Mouse (Mus musculus): Measurements from ENCODE around the gene Pon3. TPM values are rescaled to one million over a fixed set of nuclear protein-coding genes. Genes with fewer than 3 reads are reported as not detected.
"Not testable (repeated sequence)": the region's sequence is repeated elsewhere in the genome, so short reads cannot be mapped to it uniquely, and the experiment has no call there.

Pon3 gene
- total and polyA plus RNA-seq, 2 experiments from 2014 or later, result 4.1 to 5.8 TPM

GRCm38 (mm10) chr6:5233812-5234211 lies 22.3 kb downstream of the Pon3 start:
- ATAC-seq, result no peak

GRCm38 (mm10) chr6:5232022-5232421 lies 24.1 kb downstream of the Pon3 start:
- Histone ChIP-seq H3K4me2 (ENCODE audit: low read depth, low read length) (no peak overlapping the region), H3K4me1 (ENCODE audit: insufficient read depth, low read length) (no peaks in the 10 kb centered on the region), H3K27me3 (ENCODE audit: insufficient read depth, low read length) (no peaks in the 10 kb centered on the region), H3K9me3 (ENCODE audit: low read length) (no peaks in the 10 kb centered on the region), H3K27ac (no peak overlapping the region), H3K36me3 (ENCODE audit: insufficient read depth, low read length) (no peaks in the 10 kb centered on the region), H3K9ac (replicated peaks; ENCODE audit: low read length) (no peak overlapping the region), H3K4me3 (ENCODE audit: low read length) (no peak overlapping the region)
- WGBS, result 90% methylated on average over 4 of the region's 4 CpGs
- ATAC-seq (no peak), DNase-seq (ENCODE audit: low spot score) (no peak)
- no peak for TF ChIP-seq CTCF (IDR thresholded peaks at IDR 0.05; ENCODE audit: low read depth)

More at GRCm38 (mm10) chr6:5233812-5234211, 22.3 kb downstream of the Pon3 start:
- no peak for DNase-seq (ENCODE audit: low spot score)
- H3K27me3 ChIP-seq (ENCODE audit: insufficient read depth, low read length), result no peaks in the 10 kb centered on the region
- H3K4me1 ChIP-seq (ENCODE audit: insufficient read depth, low read length), result no peaks in the 10 kb centered on the region
- TF ChIP-seq CTCF (IDR thresholded peaks at IDR 0.05; ENCODE audit: low read depth), result no peak
- no peak overlapping the region for H3K27ac ChIP-seq
- H3K9ac ChIP-seq (replicated peaks; ENCODE audit: low read length), result no peak overlapping the region
- H3K9me3 ChIP-seq (ENCODE audit: low read length), result no peaks in the 10 kb centered on the region
- no peak overlapping the region for H3K4me3 ChIP-seq (ENCODE audit: low read length)
- WGBS, result 88% methylated on average over 1 of the region's 1 CpGs
- H3K36me3 ChIP-seq (ENCODE audit: insufficient read depth, low read length), result no peaks in the 10 kb centered on the region
- H3K4me2 ChIP-seq (ENCODE audit: low read depth, low read length), result no peak overlapping the region

GRCm38 (mm10) chr6:5230261-5230660 lies 25.8 kb downstream of the Pon3 start:
- no peak for DNase-seq (ENCODE audit: low spot score)
- ATAC-seq, result no peak
- no peaks in the 10 kb centered on the region for H3K9me3 ChIP-seq (ENCODE audit: low read length)
- H3K36me3 ChIP-seq (ENCODE audit: insufficient read depth, low read length), result no peaks in the 10 kb centered on the region
- no peak overlapping the region for H3K4me3 ChIP-seq (ENCODE audit: low read length)
- H3K4me1 ChIP-seq (ENCODE audit: insufficient read depth, low read length), result no peaks in the 10 kb centered on the region
- 79% methylated on average over 5 of the region's 5 CpGs for WGBS
- H3K4me2 ChIP-seq (ENCODE audit: low read depth, low read length), result no peak overlapping the region
- no peak overlapping the region for H3K9ac ChIP-seq (replicated peaks; ENCODE audit: low read length)
- no peaks in the 10 kb centered on the region for H3K27me3 ChIP-seq (ENCODE audit: insufficient read depth, low read length)
- no peak for TF ChIP-seq CTCF (IDR thresholded peaks at IDR 0.05; ENCODE audit: low read depth)
- no peak overlapping the region for H3K27ac ChIP-seq

- not testable (repeated sequence) for H3K27ac ChIP-seq; H3K4me3 ChIP-seq (ENCODE audit: low read length); H3K4me2 ChIP-seq (ENCODE audit: low read depth, low read length); H3K9ac ChIP-seq (replicated peaks; ENCODE audit: low read length); H3K36me3 ChIP-seq (ENCODE audit: insufficient read depth, low read length); ATAC-seq; H3K27me3 ChIP-seq (ENCODE audit: insufficient read depth, low read length); H3K9me3 ChIP-seq (ENCODE audit: low read length); H3K4me1 ChIP-seq (ENCODE audit: insufficient read depth, low read length); DNase-seq (ENCODE audit: low spot score)
- WGBS, result 93% methylated on average over 2 of the region's 2 CpGs
Observed at GRCm38 (mm10) chr6:5223551-5223950, 32.5 kb downstream of the Pon3 start.

GRCm38 (mm10) chr6:5222080-5222479 lies 34.0 kb downstream of the Pon3 start:
- H3K4me2 ChIP-seq (ENCODE audit: low read depth, low read length), result no peak overlapping the region
- H3K4me1 ChIP-seq (ENCODE audit: insufficient read depth, low read length), result no peaks in the 10 kb centered on the region
- H3K36me3 ChIP-seq (ENCODE audit: insufficient read depth, low read length), result no peaks in the 10 kb centered on the region
- no peak for DNase-seq (ENCODE audit: low spot score)
- no peaks in the 10 kb centered on the region for H3K27me3 ChIP-seq (ENCODE audit: insufficient read depth, low read length)
- H3K27ac ChIP-seq, result no peak overlapping the region
- ATAC-seq, result no peak
- 76% methylated on average over 3 of the region's 3 CpGs for WGBS
- no peaks in the 10 kb centered on the region for H3K9me3 ChIP-seq (ENCODE audit: low read length)
- no peak overlapping the region for H3K4me3 ChIP-seq (ENCODE audit: low read length)
- no peak for TF ChIP-seq CTCF (IDR thresholded peaks at IDR 0.05; ENCODE audit: low read depth)
- H3K9ac ChIP-seq (replicated peaks; ENCODE audit: low read length), result no peak overlapping the region

GRCm38 (mm10) chr6:5218190-5218589 lies 37.9 kb downstream of the Pon3 start:
- no peak for DNase-seq (ENCODE audit: low spot score)
- no peak overlapping the region for H3K4me3 ChIP-seq (ENCODE audit: low read length)
- H3K27ac ChIP-seq, result no peak overlapping the region
- no peak for TF ChIP-seq CTCF (IDR thresholded peaks at IDR 0.05; ENCODE audit: low read depth)
- no peak overlapping the region for H3K9ac ChIP-seq (replicated peaks; ENCODE audit: low read length)
- H3K9me3 ChIP-seq (ENCODE audit: low read length), result no peaks in the 10 kb centered on the region
- no peak overlapping the region for H3K4me2 ChIP-seq (ENCODE audit: low read depth, low read length)
- no peak for ATAC-seq
- no peaks in the 10 kb centered on the region for H3K27me3 ChIP-seq (ENCODE audit: insufficient read depth, low read length)
- no peaks in the 10 kb centered on the region for H3K4me1 ChIP-seq (ENCODE audit: insufficient read depth, low read length)
- no peaks in the 10 kb centered on the region for H3K36me3 ChIP-seq (ENCODE audit: insufficient read depth, low read length)
- 93% methylated on average over 4 of the region's 4 CpGs for WGBS

GRCm38 (mm10) chr6:5207817-5208216 lies 48.3 kb downstream of the Pon3 start:
- H3K27me3 ChIP-seq (ENCODE audit: insufficient read depth, low read length), result no peaks in the 10 kb centered on the region
- no peaks in the 10 kb centered on the region for H3K4me1 ChIP-seq (ENCODE audit: insufficient read depth, low read length)
- no peak overlapping the region for H3K9ac ChIP-seq (replicated peaks; ENCODE audit: low read length)
- ATAC-seq (no peak), DNase-seq (ENCODE audit: low spot score) (no peak)
- H3K4me2 ChIP-seq (ENCODE audit: low read depth, low read length), result no peak overlapping the region
- no peaks in the 10 kb centered on the region for H3K36me3 ChIP-seq (ENCODE audit: insufficient read depth, low read length)
- H3K4me3 ChIP-seq (ENCODE audit: low read length), result no peak overlapping the region
- H3K9me3 ChIP-seq (ENCODE audit: low read length), result no peaks in the 10 kb centered on the region
- 88% methylated on average over 2 of the region's 2 CpGs for WGBS
- H3K27ac ChIP-seq, result no peak overlapping the region
- no peak for TF ChIP-seq CTCF (IDR thresholded peaks at IDR 0.05; ENCODE audit: low read depth)

All from hindbrain, postnatal 0 days (tissue).